Mouse (Mus musculus) heart, adult 10 weeks (tissue): ENCODE results near the gene Clec1a. TPM values are rescaled to one million over a fixed set of nuclear protein-coding genes. Genes with fewer than 3 reads are reported as not detected.

Experiments used
- polyA plus RNA-seq: library from polyadenylated mRNA; stranded (reverse); fragments of 350-450 nt; fragmentation: Illumina TruSeq; extraction: RNeasy Lipid Tissue Mini Kit (QIAGEN cat#74804); gene quantifications from one replicate; pipeline ENCODE4 v1.2.3, GENCODE M21; 2014; ENCODE audit warnings: low read depth, low replicate concordance

Clec1a gene
- 8.4 TPM for polyA plus RNA-seq

GRCm38 (mm10) chr6:129451411-129452039, at the start of gene Clec1a:
Gene Clec1a, minus strand, starts transcription at chr6:129452000.

GRCm38 (mm10) chr6:129408562-129408961, 43.2 kb downstream of the Clec1a start, which contains the start of gene Clec9a:
Gene Clec9a, plus strand, starts transcription at chr6:129408862.

GRCm38 (mm10) chr6:129396997-129397396, 54.8 kb downstream of the Clec1a start, which contains the start of gene Clec1b:
Gene Clec1b, plus strand, starts transcription at chr6:129397297.

GRCm38 (mm10) chr6:129385774-129386173, 66.0 kb downstream of the Clec1a start, which contains the start of gene Clec12b:
Gene Clec12b, minus strand, starts transcription at chr6:129385874.

Other genes starting within 250 kb of the Clec1a start
- not detected for gene Cd69, start 176.6 kb downstream of the Clec1a start, polyA plus RNA-seq
- gene 4922502D21Rik, start 120.2 kb downstream of the Clec1a start, polyA plus RNA-seq: not detected
- 1.8 TPM for gene Clec12a, start 109.3 kb downstream of the Clec1a start, polyA plus RNA-seq
- gene Clec12b, start 66.1 kb downstream of the Clec1a start, polyA plus RNA-seq: 2.3 TPM
- gene Clec1b, start 54.7 kb downstream of the Clec1a start, polyA plus RNA-seq: 0.65 TPM
- not detected for gene Clec9a, start 43.1 kb downstream of the Clec1a start, polyA plus RNA-seq
- not detected for gene Olr1, start 55.2 kb upstream of the Clec1a start, polyA plus RNA-seq
- gene Tmem52b, start 60.6 kb upstream of the Clec1a start, polyA plus RNA-seq: not detected
- gene Gabarapl1, start 81.2 kb upstream of the Clec1a start, polyA plus RNA-seq: 130 TPM
- not detected for gene Klre1, start 125.9 kb upstream of the Clec1a start, polyA plus RNA-seq
- gene Klrd1, start 139.8 kb upstream of the Clec1a start, polyA plus RNA-seq: not detected
- gene Klrk1, start 171.9 kb upstream of the Clec1a start, polyA plus RNA-seq: not detected
- gene Klrc3, start 191.3 kb upstream of the Clec1a start, polyA plus RNA-seq: not detected
- not detected for gene Klrc2, start 208.7 kb upstream of the Clec1a start, polyA plus RNA-seq
- gene Klrc1, start 227.0 kb upstream of the Clec1a start, polyA plus RNA-seq: not detected